Mouse (Mus musculus) spleen, adult 2 months (tissue): ENCODE results near the gene Kera.

Experiments used
- CTCF ChIP-seq: fragments of 200-500 bp; IDR thresholded peaks from 2 replicates; pipeline ENCODE4 v1.5.1; 2011; ENCODE audit warnings: mild to moderate bottlenecking, inconsistent platforms; ENCODE audit not compliant: insufficient read depth, insufficient read length, insufficient replicate concordance; ENCODE audit errors: extremely low read depth
- POLR2A ChIP-seq: fragments of 200-500 bp; IDR thresholded peaks from 2 replicates; pipeline ENCODE4 v1.6.1; 2011; ENCODE audit warnings: low read depth, low read length, inconsistent platforms

DNA sequence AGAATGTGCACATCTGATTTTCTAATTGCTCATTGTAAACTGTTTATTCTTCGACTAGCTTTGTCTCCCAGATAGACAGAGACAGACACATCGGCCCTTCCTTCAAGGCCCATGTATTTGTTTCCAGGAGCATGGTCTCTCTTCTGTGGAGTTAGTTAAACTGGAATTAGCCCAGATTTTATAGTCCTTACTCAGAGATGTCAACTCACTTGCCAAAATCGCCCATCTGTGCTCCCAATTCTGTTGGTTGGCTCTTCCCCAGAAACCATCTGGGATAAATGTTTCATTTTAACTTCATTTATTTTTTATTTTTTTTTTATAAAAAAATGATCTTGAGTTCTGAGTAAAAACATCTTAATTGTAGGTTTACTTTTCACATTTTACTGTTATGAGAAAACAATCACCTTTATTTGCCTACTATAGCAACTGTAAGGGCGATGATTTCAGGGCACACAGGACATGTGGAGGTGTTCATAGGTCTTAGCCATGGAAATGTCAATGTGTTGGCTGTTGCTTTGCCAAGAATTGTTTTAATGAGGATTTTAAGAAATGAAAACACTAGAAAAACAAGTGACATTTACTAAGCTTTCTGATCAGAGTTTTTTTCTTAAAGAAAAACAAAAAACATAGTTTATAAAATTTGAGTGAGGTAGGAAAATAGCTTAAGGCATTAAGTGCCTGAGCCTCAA is 24.0 kb upstream of the Kera start:
- TF ChIP-seq POLR2A: no peak
- TF ChIP-seq CTCF: no peak
